Mouse (Mus musculus) frontal cortex, adult 2 months (tissue): Measurements from ENCODE around the gene Ino80e. TPM values are rescaled to one million over a fixed set of nuclear protein-coding genes. Genes with fewer than 3 reads are reported as not detected.

Experiments
- DNase-seq, 2 experiments: peaks; one replicate each; pipeline ENCODE4 v3.0.0; 2022; ENCODE audit warnings: low spot score in 1 of 2; ENCODE audit errors: extremely low spot score in 1 of 2
- polyA plus RNA-seq: library from polyadenylated mRNA; depleted of rRNA; stranded (reverse); fragments of >200 nt; gene quantifications from 2 replicates; pipeline ENCODE4 v1.2.3, GENCODE M21; 2012

Gene Ino80e
- polyA plus RNA-seq, 1 experiment: 56.0 TPM

DNA sequence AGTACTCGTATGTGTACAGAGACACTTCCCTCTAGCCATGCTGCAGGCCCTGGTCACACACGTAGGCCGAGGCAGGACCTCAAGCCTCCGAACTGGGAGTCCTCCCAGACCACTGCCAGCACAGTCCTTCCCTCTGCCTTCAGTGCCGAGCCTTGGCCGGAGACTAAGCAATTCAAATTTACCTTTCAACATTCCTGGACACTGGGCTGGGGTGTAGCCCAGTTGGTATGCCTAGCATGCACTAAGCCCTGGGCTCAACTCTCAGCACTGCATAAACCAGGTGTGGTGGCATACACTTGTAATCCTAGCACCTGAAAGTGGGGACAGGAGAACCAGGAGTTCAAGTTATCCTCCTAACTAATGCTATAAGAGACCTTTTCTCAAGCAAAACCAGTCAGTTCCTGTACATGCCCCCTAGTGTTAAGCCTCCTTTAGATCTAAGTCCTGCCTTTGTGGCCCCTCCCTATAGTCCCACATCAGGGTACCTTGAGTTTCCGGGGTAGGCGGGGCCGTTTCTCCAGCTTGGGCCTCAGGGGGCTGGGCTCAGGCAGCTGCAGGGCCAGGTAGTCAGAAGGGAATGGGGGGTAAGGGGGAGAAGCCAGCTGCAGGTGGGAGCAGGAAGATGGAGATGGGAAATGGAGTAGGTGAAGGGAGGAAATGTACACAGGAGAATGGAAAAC lies 5.3 kb downstream of the Ino80e start:
- no peak for DNase-seq

DNA sequence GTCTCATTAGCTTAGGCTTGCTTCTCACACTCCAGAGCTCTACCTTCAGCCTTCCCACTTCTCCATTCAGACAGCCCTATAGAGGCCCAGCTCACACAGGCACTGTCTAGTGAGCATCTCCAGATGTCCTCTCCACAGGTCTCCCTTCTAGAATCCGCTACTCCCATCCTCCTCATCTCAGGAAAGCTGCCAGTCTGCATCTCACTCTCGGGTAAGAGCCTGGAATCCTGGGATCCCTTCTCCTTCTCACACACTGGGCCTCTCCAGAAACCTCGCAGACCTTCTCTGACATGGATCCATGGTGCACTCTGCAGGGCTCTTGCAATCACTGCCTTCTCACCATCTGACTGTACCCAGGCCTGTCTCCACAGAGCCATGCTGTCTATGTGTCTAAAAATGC lies 6.5 kb downstream of the Ino80e start:
- DNase-seq: no peak

DNA sequence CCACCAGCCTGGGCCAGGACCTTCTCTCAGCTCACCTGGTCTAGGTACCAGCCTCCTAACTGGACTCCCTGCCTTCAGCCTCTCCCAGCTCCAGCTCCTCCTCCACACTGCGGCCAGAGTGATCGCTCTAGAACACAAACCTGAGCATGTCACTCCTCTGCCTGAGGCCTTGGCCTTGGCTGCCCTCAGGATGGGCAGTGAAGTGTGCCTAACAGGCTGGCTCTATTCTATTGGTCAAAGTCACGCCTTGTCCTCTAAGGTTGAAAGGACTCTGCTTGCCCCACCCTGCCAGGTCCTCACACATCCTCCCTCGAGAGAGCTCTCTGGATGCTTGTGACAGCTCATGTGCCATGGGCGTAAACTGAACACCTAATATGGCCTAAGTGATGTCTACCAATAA lies 8.7 kb downstream of the Ino80e start:
- DNase-seq: no peak

DNA sequence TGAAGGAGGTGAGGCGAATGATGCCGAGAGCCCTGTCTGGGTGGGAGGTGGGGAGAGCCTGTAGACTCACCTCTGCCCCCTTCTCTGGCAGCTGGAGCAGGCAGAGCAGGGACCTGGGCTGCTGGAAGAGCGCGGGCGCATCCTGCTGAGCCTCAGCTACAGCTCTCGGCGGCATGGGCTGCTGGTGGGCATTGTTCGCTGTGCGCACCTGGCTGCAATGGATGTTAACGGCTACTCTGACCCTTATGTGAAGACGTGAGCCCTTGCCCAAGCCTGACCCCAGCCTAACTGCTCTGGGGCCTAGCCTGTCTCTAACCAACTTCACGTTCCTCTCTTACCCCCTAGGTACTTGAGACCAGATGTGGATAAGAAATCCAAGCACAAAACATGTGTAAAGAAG lies 11.0 kb downstream of the Ino80e start:
- DNase-seq: no peak

DNA sequence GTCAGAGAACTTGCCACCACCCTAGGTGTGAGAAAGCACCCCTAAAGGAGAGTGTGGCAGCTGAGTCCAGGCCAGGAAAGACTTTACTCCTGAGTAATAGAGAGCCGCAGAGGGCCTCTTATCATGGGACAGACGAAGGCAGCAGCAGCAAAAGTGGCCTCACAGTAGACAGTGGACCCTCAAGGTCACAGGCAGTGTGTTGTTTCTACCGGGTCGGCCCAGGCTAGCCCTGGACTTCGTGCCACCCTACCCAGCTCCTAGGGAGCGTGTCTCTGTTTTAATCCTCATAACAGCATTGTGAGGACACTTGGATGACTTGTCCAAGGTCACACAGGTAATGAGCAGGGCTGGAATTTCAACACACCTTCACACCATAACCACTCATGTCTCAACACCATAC lies 12.0 kb downstream of the Ino80e start:
- no peak for DNase-seq

DNA sequence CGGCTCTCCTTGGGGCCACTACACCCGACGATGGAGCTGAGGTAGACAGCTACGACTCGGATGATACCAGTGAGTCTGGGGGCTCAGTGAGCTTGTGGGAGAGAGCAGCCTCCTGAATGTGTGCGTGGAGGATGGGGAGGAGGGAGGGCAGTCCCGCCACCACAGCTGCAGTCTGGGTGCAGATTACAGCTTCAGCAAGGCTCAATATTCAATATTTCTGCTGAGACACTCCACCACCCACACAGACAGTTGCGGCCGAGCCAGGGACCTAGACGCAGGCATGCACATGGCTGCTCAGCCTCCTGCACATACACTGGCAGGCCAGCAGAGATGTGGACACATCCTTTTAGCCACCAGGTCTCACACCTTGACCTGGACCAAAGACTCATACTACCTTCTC lies 13.4 kb downstream of the Ino80e start:
- peak in 1 of 2 experiments; percentile 66 for DNase-seq

DNA sequence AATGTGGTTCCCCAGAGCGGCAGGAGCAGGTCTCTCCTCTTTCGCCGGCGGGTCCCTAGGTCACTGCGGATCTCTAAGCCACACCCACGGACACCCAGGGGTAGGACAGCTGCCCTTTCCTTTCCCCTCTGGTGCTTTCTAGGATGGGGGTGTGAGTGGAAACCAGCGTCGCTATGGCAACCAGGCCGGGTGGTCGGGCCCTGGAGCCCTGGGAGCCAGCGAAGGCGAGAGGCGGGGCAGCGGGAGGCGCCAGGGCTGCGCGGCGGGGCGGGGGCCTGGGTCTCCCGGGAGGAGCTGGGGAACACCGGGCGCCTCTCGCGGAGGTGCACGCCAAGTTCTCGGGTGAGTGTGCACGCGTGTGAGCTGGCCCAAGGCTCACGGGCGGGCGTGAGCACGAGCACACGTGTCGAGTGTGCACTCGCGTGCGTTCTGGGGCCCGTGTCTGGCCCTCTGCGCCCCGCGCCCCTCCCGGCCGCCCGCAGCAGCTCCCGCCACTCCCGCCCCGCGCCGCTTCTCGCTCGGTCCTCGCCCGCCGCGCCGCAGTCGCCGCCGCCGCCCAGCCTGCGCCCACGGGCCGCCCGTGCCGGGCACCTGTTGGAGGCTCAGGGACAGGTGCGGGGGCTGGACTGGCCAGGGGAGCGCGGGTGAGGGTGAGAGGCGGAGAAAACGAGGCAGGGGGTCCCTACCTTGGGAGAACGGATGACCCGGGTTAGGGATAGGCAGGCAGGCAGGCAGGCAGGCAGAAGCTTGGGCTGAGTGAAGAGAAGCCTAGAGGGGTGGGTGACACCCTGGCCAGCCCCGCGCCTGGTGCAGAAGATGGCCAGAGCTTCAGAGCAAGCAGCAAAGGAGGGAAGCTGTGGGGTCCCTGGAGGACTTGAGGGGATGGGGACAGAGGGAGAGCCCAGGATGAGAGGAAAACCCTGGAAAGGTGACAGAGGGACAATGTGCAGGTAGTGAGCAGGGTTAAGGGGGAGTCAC lies 14.5 kb downstream of the Ino80e start:
- no peak for DNase-seq

DNA sequence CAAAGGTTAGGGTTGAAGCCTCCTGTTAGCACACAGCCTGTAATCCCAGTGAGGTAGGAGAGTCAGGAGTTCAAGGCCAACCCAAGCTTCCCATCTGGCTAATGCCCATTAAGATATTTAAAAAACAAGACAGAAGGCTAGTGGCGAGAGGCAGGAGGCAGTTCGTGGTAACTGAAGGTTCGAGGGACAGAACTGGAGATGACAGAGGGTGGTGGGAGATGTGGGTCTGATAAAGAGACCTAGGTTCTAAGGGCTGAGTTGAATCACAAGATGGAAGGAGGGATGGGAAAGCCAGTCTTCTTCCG lies 15.1 kb downstream of the Ino80e start, which contains the start of gene Doc2a:
Gene Doc2a, plus strand, starts transcription at position 301 of the 305 bp plus-strand sequence.
- no peak for DNase-seq

DNA sequence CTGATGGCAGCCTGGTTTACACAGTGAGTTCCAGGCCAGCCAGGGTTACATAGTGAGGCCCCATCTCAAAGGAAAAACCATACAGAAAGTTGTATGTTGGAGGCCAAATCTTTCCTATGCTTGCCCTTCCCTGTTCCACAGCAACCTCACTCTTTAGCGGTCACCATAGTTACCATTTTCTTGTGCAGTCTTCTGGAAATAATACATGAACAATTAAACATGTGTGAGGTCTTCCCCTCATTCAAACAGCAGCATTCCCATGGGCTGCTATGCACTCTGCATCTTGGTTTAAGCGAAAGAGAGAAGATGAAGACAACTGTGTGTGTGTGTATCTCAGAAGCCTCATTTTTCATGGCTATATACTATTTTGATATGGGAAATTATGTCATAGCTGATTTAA lies 16.7 kb downstream of the Ino80e start:
- no peak for DNase-seq

DNA sequence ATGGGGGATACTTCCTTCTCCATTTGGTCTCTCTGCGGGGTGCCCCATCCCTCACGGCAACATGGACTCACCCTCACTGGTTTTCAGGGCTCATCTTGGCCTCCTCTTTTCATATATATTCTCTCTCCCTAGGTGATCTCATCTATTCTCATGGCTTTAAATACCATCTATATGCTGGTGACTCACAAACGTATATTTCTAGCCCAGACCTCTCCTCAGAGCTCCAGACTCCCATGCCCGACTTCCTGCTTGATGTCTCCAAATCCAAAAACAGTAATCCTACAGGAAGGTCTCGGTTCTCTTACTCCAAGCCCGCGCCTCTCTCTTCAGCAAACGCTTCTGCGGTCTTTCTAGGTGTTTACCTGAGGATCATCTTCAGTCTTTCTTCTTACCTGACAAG lies 18.9 kb downstream of the Ino80e start:
- no peak for DNase-seq

DNA sequence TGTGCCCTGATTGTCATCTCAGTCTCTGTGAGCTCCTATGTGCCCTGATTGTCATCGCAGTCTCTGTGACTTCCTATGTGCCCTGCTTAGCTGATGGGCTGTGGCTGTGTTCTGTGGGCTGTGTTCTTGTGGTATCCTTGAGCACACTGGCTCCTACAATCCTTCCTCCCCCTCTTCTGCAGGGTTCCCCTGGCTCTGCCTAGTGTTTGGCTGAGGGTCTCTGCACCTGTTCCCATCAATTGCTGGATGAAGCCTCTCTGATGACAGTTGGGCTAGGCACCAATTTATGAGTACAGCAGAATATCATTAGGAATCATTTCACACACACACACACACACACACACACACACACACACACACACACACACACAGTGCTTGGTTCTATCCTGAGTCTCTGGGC lies 28.9 kb downstream of the Ino80e start:
- DNase-seq: no peak

DNA sequence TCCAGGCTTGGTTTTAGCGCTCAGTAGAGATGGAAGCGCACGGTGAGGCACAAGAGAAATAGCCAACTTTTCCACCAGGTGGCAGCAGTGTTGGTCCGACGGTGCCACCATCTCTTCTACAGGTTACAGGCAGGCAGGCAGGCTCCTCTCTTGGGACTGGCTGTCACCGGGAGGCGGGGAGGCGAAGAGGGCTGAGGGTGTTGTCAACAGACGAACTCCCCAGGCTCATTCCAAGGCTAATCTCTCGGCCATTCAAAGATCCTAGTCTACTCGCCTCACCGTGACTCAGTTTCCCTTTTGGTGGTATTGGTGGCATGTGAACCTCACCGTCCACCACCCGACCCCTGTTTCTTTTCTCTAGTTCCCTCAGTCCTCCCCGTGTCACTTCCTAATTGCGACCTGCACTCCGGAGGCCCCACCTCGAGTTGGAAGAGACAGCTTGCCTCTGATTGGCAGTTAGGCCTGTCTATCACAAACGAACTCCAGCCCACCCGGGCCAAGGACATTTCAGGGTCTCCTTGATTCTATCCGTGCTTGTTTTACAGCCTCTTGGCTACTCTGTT lies 30.1 kb downstream of the Ino80e start:
- DNase-seq: peak in 1 of 2 experiments; percentile 91

DNA sequence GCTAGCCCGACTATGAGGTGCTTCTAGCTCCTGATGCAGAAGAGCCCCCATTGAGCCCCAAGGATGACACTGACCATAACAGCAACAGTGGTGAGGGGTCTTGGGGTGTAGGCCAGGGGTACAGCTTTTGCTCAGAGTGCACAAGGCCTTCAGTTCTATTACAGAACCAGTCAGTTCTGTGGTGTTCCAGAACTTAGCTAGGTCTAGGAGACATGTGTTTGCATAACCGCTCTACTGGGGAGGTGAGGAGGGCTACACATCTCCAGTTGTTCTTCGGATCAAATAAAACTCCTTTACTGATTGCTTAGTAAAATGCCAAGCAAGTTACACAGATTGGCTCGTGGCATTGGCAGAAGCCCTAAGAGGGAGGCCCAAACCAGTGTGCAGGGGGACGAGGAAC lies 30.6 kb downstream of the Ino80e start, which contains the start of gene 4930451I11Rik:
Gene 4930451I11Rik, minus strand, starts transcription at position 101 of the 400 bp plus-strand sequence.
- no peak for DNase-seq

DNA sequence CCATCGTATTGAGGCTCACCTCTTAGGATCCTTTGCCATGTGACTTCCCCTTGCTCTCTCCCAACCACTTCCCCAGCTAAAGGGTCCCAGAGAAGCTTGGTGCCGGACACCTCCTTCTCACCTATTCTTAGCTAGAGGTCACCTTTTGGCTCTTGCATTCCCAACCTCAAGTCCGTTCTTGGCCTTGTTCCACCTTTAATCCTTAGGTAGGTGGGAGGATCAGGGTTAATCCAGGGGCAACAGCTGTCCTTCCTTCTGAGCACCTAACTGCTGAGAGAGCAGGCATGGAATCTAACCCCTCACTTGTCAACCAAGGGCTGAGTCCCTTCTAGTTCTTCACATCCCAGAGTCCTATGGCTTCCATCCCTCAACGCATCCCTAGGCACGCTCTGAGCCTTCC lies 36.2 kb downstream of the Ino80e start:
- DNase-seq: no peak

DNA sequence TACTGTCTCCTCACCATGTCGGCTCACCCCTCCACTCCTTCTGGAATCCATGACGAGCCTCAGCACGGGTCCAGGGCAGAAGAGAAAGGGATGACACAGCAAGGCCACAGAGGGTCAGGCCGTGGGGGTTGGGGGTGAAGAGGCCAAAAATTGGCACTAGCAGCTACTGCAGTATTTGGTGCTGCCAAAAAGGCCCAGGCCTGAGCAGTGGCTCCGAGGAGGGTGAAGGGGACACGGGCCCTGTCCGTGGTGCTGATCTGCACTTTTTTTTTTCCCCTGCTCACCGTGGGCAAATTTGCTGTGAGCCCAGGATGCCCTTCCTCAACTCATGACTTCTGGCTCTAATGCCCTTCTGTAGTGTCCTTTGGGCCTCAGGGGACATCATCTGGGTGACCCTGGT lies 36.8 kb downstream of the Ino80e start:
- DNase-seq: no peak

DNA sequence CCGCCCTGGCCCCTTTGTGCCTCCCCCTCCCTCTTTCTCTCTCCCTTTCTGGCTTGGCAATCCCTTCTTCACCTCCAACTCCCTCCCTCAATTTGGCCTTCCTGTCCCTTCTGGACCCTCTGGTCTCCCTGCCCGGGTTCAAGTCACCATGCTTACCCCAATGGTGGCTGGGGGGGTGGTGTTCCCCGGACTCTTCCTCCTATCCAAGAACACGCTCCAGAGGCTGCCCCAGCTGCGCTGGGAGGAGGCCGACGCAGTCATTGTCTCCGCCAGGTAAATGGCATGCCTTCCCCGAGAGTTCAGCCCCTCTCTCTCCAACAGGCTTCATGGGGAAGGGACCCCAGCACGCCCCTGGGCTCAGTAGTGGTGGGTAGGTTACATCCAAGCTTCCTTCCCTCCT lies 38.2 kb downstream of the Ino80e start:
- DNase-seq: no peak

DNA sequence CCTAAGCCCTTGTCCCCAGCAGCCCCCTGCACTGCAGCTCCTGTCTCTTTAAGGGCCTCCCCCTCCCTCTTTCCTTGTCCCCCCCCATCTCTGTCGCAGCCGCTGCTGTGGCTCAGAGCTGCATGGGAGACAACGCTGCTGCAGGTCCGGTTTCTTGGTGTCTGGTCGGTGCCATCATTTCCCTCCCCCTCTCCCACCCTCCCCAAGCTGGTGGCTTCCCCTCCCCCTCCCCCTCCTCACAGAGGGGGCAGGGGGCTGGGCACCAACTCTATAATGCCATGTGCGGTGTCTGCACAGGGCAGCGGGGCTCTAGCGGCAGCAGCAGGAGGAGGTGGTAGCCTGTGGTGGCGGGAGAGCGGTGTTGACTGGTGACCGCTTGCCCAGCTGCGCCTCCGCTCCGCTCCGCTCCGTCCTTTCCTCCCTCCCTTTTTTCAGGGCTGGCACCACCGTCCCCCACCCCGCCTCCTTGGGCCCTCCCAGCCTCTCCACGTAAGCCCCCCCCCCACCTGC lies 38.9 kb downstream of the Ino80e start:
- DNase-seq: peak in 1 of 2 experiments; percentile 33

DNA sequence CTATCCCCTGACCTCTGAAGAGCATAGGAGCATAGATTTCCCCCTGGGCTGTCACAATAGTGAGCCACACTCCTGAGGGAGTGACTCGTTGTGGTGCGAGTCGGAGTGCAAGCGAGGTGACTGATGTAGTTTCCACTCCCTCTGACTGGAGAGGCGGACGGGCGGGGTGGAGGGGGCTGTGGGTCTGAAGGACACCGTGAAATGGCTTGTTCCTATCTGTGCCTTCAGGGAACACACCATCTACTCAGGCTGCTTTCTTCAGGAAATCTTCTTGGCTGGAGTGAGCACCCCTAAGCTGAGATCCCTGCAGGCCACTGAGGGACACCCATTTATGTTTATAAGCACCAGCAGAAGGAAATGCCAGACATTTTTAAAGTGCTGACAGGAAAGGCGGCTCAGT lies 39.4 kb downstream of the Ino80e start:
- DNase-seq: peak in 1 of 2 experiments; percentile 34

DNA sequence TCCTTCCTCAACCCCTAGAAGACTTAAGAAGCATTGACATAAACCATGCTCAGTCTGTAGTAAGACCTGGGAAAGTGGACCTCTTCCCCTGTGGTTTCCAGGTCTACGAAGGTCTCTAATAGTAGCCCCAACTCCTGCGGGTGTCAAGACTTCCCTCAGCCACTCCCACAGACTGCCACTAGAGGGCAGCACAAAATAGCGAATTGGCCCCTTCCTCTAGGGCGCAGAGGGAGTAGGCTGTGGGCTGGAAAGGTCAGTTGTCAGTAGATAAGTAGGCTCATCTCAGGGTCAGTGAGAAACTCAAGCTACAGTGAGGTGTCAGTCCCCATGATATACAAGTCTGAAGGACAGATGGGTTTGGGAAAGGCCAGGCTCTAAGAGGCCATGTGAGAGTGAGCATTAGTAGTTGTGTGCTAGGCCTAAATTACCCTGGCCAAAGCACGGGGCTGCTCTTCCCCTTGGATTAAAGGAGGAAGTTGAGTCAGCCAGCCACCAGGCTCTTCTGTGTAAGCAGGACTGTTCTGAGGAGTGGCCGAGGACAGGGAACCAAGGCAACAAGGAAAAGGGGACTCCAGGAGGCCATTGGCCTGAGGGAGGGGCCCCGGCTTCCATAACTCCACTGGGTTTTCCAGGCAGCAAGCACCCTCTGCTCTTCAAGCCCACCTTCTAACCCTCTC lies 40.2 kb downstream of the Ino80e start:
- peak in 1 of 2 experiments; percentile 92 for DNase-seq

DNA sequence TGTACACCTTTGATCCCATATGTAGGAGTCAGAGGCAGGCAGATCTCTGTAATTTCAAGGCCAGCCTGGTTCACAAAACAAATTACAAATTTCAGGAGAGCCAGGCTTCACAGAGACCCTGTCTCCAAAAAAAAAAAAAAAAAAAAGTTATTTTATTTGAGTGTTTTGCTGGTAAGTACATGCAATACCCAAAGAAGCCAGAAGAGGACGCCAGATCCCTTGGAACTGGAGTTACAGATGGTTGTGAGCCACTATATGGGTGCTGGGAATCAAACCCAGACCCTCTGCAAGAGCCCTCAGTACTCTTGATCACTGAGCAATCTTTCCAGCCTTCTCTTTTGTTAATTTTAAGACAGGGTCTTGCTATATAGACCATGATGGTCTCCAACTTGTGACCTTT lies 43.4 kb downstream of the Ino80e start:
- DNase-seq: no peak

DNA sequence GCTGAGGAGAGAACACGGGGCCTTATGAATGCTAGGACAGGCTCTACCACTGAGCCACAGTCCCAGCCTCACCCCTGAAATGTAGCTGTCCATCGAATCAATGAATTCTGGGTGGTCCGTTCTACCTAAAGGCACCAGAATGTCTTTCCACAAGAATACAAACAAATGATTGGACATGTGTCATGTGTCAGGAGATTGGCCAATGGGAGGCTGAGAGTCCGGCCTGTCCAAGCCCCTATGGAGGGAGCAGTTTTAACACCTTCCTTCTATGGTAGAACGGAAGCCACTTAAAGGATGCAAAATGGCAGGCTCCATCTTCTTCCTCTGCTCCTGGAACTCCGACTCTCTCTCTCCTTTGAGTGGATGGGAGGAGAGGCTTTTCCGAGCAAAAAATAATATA lies 44.6 kb downstream of the Ino80e start:
- DNase-seq: no peak
